Mouse (Mus musculus) neural tube, embryonic 14.5 days (tissue): ENCODE results near the gene Pgs1. TPM values are rescaled to one million over a fixed set of nuclear protein-coding genes. Genes with fewer than 3 reads are reported as not detected.
A peak's percentile ranks its signal among the peaks of the same experiment; 100 is the strongest.

Source experiments
- ATAC-seq: fragments of 200-750 bp; cut with Nextera tagmentation; 2 replicates; pipeline ENCODE4 v1.8.0; 2017; ENCODE audit warnings: low read depth, mild to moderate bottlenecking, moderate TSS enrichment, moderate library complexity
- H3K27ac ChIP-seq: fragments of 300-500 bp; sonication (generic); 2 replicates; pipeline ENCODE4 v1.5.1; 2014; ENCODE audit warnings: low read depth, mild to moderate bottlenecking, control low read depth, low read length, moderate library complexity, mixed read lengths
- H3K27me3 ChIP-seq: fragments of 300-500 bp; sonication (generic); 2 replicates; pipeline ENCODE4 v1.6.1; 2014; ENCODE audit warnings: low read length; ENCODE audit not compliant: control insufficient read depth, insufficient read depth
- H3K36me3 ChIP-seq: fragments of 300-500 bp; sonication (generic); 2 replicates; pipeline ENCODE4 v1.6.1; 2014; ENCODE audit warnings: low read length, mixed read lengths; ENCODE audit not compliant: control insufficient read depth, insufficient read depth
- H3K4me1 ChIP-seq: fragments of 300-500 bp; sonication (generic); 2 replicates; pipeline ENCODE4 v1.6.1; 2014; ENCODE audit warnings: low read length; ENCODE audit not compliant: control insufficient read depth, insufficient read depth
- H3K4me2 ChIP-seq: fragments of 300-500 bp; sonication (generic); 2 replicates; pipeline ENCODE4 v1.6.1; 2014; ENCODE audit warnings: mild to moderate bottlenecking, low read depth, low read length, control low read depth
- H3K4me3 ChIP-seq: fragments of 300-500 bp; sonication (generic); 2 replicates; pipeline ENCODE4 v1.5.1; 2014; ENCODE audit warnings: low read depth, low read length, control low read depth, mixed read lengths
- H3K9ac ChIP-seq: fragments of 300-500 bp; sonication (generic); replicated peaks from 2 replicates; pipeline ENCODE4 v1.6.1; 2014; ENCODE audit warnings: low read depth, mild to moderate bottlenecking, control low read depth, low read length, mixed read lengths
- H3K9me3 ChIP-seq: fragments of 300-500 bp; sonication (generic); 2 replicates; pipeline ENCODE4 v1.6.1; 2016; ENCODE audit warnings: low read length; ENCODE audit not compliant: control insufficient read depth
- WGBS: fragments of 180-500 bp; shearing (Covaris S2); extraction: QIAGEN DNeasy Blood & Tissue Kit; methylation state at CpG from one replicate; pipeline ENCODE4 v1.1.7; 2014; 5-methylcytosine and 5-hydroxymethylcytosine counted together
- polyA plus RNA-seq: library from polyadenylated mRNA; unstranded; fragments of >200 nt; fragmentation: Nextera tagmentation; extraction: Ambion mirVana; gene quantifications from 2 replicates; pipeline ENCODE4 v1.2.1, GENCODE M21; 2014

Gene Pgs1
- polyA plus RNA-seq, 1 experiment from 2014 or later = 49.9 TPM

DNA sequence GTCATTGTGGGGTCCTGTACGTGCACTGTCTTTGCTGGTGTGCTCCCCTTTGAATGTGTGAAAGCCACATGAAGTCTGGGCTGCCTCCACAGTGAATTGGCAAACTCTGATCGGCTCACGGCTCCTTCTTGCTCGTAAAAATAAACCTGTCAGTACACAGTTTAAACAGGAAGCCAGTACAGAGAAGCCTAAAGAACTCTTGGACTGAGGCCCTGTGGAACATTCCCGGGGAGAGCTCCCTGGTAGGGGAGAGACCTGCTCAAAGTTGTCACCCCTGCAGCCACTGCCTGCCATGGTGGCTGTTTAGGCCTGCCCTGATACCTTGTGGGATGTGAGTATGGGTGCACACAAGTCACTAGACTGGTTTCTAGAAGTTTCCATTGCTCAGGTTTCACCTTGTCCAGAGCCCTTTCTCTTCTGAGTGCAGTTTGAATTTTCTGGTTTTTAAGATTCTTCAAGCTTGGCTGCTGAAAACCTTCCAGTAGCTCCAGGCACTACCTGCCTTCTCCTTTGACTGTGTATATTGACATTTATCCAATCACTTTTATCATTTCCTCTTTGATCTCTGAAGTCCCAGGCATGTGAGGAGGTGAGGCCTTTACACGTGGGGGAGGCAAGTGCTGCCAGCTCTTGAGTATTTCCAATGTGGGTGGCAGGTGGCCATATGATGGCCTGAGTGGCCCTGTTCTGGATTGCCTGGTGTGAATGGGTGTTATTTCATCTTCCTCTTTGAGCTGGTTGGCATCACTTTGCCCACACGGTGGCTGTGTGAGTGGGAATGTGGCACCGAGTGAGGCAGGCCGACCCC, 8.4 kb downstream of the Pgs1 start:
- no peak overlapping the region for H3K4me3 ChIP-seq
- H3K9me3 ChIP-seq = no peaks in the 10 kb centered on the region
- no peak overlapping the region for H3K9ac ChIP-seq
- no peak overlapping the region for H3K27ac ChIP-seq
- H3K36me3 ChIP-seq = peaks cover 4% of the 10 kb centered on the region; the same call in 1 of the 2 replicates
- ATAC-seq = no peak; the same call in 1 of the 2 replicates
- 64% methylated on average over 9 of the region's 9 CpGs for WGBS
- no peaks in the 10 kb centered on the region for H3K27me3 ChIP-seq
- H3K4me2 ChIP-seq = no peak overlapping the region
- peaks cover 8% of the 10 kb centered on the region for H3K4me1 ChIP-seq

DNA sequence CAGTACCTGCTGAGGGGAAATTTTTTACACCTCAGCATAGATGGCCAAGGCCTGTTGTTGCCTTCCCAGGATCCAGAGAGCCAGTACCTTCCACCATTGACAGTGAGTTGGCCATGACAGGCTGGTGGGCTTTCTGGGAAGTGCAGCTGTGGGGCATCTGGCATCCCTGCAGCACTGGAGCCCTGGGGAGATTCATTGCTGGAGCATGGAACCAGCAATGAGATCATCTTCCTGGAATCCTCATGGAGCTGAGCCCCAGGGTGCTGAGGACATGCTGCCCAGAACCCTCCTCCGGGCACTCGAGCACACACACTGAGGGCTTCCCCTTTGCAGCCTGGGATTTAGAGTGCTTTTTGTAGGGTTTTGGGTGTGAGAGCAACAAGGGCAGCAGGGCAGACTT, 9.2 kb downstream of the Pgs1 start:
- Histone ChIP-seq H3K9ac (no peak overlapping the region), H3K27ac (no peak overlapping the region), H3K9me3 (no peaks in the 10 kb centered on the region), H3K4me3 (no peak overlapping the region), H3K4me2 (no peak overlapping the region), H3K27me3 (no peaks in the 10 kb centered on the region), H3K4me1 (peaks cover 6% of the 10 kb centered on the region; the same call in 1 of the 2 replicates), H3K36me3 (peaks cover 4% of the 10 kb centered on the region; the same call in 1 of the 2 replicates)
- ATAC-seq = no peak
- WGBS = 57% methylated on average over 2 of the region's 2 CpGs

DNA sequence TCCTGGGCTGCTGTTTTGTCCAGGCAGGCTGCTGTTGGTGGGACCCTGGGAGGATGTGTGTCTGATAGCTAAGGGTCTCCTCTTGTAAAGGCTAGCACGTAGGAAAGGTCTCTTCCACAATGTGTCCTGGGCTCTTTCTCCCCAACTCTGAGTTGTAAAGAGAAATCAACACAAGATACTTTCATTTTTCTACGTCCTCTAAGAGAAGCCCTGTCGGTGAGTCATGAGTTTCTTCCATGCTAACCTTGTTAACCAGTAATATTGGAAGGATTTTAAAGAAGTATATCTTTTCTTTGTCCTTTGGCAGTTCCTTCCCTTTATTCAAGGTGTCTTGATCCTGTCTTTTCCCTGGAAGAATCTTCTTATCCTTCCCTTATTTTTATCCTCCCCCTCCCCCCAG, 9.6 kb downstream of the Pgs1 start:
- no peak overlapping the region for H3K4me2 ChIP-seq
- H3K27ac ChIP-seq = peak overlapping the region; percentile 29; the same call in 1 of the 2 replicates
- WGBS = 49% methylated on average over 3 of the region's 3 CpGs
- peaks cover 4% of the 10 kb centered on the region; the same call in 1 of the 2 replicates for H3K36me3 ChIP-seq
- ATAC-seq = no peak
- no peaks in the 10 kb centered on the region for H3K9me3 ChIP-seq
- no peaks in the 10 kb centered on the region for H3K27me3 ChIP-seq
- no peak overlapping the region for H3K4me3 ChIP-seq
- no peak overlapping the region for H3K9ac ChIP-seq
- peaks cover 6% of the 10 kb centered on the region; the same call in 1 of the 2 replicates for H3K4me1 ChIP-seq

DNA sequence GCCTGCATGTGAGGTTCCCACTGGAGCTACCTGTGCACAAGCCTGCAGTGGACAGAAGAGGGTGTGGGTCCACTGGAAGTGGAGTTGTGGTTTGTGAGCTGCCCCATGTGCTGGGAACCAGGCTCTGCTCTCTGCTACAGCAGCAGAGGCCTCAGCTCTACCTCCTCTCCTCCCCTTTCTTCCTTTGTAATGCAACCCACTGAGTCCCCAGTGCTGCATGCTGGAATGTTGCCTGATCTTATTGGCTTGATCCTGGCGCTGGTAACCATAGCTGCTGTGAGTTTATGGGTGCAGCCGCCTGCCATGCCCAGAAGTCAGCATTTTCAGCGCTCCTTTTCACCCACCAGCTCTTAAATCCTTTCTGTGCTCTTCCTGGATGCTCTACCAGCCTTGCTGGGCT, 10.0 kb downstream of the Pgs1 start:
- no peak for ATAC-seq
- WGBS = 7% methylated on average over 3 of the region's 3 CpGs
- Histone ChIP-seq H3K4me3 (no peak overlapping the region), H3K27me3 (no peaks in the 10 kb centered on the region), H3K27ac (peak overlapping the region; percentile 29; the same call in 1 of the 2 replicates), H3K4me2 (no peak overlapping the region), H3K9ac (no peak overlapping the region), H3K9me3 (no peaks in the 10 kb centered on the region), H3K4me1 (peaks cover 6% of the 10 kb centered on the region; the same call in 1 of the 2 replicates), H3K36me3 (peaks cover 4% of the 10 kb centered on the region; the same call in 1 of the 2 replicates)

DNA sequence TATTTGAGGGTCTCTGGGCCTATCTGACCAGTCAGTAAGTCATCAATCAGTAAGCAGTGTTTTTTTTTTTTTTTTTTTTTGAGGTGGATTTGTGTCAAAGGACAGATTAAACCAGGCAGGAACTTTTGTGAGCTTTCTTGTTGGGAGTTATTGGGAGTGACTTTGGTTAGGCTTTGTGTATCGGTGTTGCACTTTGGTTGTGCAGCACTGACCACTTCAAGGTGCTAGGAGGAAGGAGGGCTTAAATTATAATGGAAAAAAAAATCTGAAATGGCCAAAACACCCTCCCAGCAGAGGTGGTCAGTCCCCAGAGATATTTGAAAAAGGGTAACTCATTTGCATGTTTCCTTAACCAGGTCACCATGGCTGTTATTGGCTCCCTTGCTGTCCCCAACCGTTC, 11.0 kb downstream of the Pgs1 start:
- no peak overlapping the region for H3K27ac ChIP-seq
- H3K9ac ChIP-seq = no peak overlapping the region
- H3K36me3 ChIP-seq = peaks cover 8% of the 10 kb centered on the region; the same call in 1 of the 2 replicates
- no peaks in the 10 kb centered on the region for H3K27me3 ChIP-seq
- H3K4me2 ChIP-seq = no peak overlapping the region
- ATAC-seq = no peak
- no peak overlapping the region for H3K4me3 ChIP-seq
- H3K4me1 ChIP-seq = peaks cover 6% of the 10 kb centered on the region; the same call in 1 of the 2 replicates
- WGBS = 92% methylated on average over 2 of the region's 2 CpGs
- H3K9me3 ChIP-seq = no peaks in the 10 kb centered on the region

DNA sequence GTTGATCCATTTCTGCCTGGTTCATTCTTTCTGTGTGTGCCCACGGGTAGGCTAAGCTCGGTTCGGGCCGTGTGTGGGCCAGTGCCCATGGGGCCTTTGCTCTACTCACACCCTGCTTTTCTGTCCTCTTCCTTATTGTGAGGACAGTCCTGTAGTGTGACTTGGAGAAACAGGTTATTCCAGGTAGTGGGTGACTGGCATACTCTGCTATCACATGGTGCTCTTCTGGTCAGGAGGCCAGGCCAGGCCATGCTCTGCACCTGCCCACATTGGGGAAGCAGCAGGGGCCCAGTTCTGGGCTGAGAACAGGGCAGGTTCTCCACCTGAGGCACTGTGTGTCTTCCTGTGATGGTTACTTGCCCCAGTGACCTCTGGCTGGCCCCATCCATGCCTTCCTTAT, 12.3 kb downstream of the Pgs1 start:
- Histone ChIP-seq H3K4me3 (no peak overlapping the region), H3K36me3 (peaks cover 13% of the 10 kb centered on the region), H3K27me3 (no peaks in the 10 kb centered on the region), H3K9me3 (no peaks in the 10 kb centered on the region), H3K27ac (no peak overlapping the region), H3K4me2 (no peak overlapping the region), H3K9ac (no peak overlapping the region), H3K4me1 (peaks cover 6% of the 10 kb centered on the region; the same call in 1 of the 2 replicates)
- ATAC-seq = no peak
- 97% methylated on average over 4 of the region's 4 CpGs for WGBS

DNA sequence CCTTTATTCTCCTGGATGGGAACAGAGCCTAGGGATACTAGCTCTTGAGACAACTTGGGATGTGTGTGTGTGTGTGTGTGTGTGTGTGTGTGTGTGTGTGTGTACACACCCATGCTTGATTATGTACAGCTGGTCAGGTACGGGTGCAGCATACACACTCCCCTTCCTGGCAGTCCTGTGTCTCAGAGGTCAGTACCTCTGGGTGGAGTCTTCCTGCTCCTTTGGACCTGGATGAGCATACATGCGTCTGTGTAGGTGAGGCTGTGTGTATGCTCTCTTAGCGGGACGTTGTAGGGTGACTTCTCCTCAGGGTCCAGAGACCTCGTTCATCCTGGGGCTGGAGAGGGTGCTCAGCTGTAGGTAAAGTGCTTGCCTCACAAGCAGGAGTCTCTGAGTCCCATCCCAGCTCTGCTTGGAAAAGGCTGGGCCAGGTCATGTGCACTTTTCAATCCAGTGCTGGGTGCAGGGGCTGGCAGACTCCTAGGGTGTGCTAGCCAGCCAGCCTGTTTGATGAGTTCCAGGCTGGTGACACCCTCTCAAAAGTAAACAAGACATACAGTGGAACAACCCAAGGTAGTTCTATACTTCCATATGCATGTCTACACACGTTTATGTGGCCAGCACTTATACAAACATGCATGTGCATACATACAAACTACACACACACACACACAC, 13.3 kb downstream of the Pgs1 start:
- H3K9ac ChIP-seq = no peak overlapping the region
- no peak for ATAC-seq
- H3K4me1 ChIP-seq = peaks cover 6% of the 10 kb centered on the region; the same call in 1 of the 2 replicates
- no peaks in the 10 kb centered on the region for H3K27me3 ChIP-seq
- WGBS = 89% methylated on average over 6 of the region's 6 CpGs
- H3K4me2 ChIP-seq = no peak overlapping the region
- H3K9me3 ChIP-seq = no peaks in the 10 kb centered on the region
- peaks cover 22% of the 10 kb centered on the region for H3K36me3 ChIP-seq
- H3K4me3 ChIP-seq = no peak overlapping the region
- H3K27ac ChIP-seq = no peak overlapping the region

DNA sequence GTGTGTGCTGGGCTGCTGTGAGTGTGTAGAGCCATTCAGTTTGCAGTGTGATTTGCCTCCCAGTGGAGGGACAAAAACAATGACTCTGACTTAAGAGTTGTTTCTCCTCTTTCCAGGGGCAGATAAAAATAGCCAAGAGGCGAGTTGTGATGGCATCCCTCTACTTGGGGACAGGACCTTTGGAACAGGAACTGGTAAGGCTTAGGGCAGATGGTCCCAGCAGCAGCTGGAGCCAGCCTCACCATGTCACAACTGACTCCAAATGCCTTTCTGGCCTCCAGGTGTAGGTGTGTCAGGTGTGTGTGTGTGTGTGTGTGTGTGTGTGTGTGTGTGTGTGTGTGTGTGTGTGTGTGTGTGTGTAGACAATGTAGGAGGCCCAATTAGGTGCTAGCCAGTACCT, 14.0 kb downstream of the Pgs1 start:
- 65% methylated on average over 1 of the region's 1 CpGs for WGBS
- H3K4me2 ChIP-seq = no peak overlapping the region
- no peaks in the 10 kb centered on the region for H3K27me3 ChIP-seq
- no peaks in the 10 kb centered on the region for H3K9me3 ChIP-seq
- H3K9ac ChIP-seq = no peak overlapping the region
- peaks cover 29% of the 10 kb centered on the region for H3K36me3 ChIP-seq
- no peak overlapping the region for H3K27ac ChIP-seq
- H3K4me1 ChIP-seq = peaks cover 6% of the 10 kb centered on the region; the same call in 1 of the 2 replicates
- no peak for ATAC-seq
- H3K4me3 ChIP-seq = no peak overlapping the region
